Mouse (Mus musculus): ENCODE measurements around the gene Dusp3.

DNA sequence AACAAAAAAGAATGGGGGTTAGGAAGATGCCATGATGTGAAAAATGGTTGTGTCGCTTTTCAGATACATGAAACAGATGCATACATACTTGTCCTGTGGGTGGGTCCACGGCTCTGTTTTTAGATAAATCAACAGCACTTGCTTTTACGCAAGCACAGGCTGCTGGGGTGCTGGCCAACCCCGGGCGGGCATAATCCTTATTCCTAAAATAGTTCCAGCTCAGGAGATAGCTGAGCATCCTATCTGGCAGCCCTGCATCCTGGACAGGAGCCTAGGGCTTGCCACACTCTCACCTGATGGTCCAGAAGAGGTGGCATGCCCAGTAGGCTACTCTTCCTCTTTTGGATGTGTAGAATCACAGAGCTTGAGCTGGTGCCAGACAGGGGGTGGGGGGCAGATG, 36.8 kb downstream of the Dusp3 start:
- no peak for TF ChIP-seq POLR2A (IDR thresholded peaks at IDR 0.05; ENCODE audit: extremely low read depth, insufficient read depth, low read length)
- no peak for TF ChIP-seq CTCF (IDR thresholded peaks at IDR 0.05; ENCODE audit: low read depth, low read length)

Measured in liver, adult 2 months (tissue).